Mouse (Mus musculus) frontal cortex, adult 2 months (tissue): ENCODE measurements around the gene Mamld1. TPM values are rescaled to one million over a fixed set of nuclear protein-coding genes. Genes with fewer than 3 reads are reported as not detected.

Experiments used
- DNase-seq, 2 experiments: peaks; one replicate each; pipeline ENCODE4 v3.0.0; 2022; ENCODE audit warnings: low spot score in 1 of 2; ENCODE audit errors: extremely low spot score in 1 of 2
- polyA plus RNA-seq: library from polyadenylated mRNA; depleted of rRNA; stranded (reverse); fragments of >200 nt; gene quantifications from 2 replicates; pipeline ENCODE4 v1.2.3, GENCODE M21; 2012; rRNA removed

Gene Mamld1
- 16.0 and 17.8 TPM in 2 replicates for polyA plus RNA-seq

GRCm38 (mm10) chrX:71049864-71050576 is at the start of gene Mamld1:
Gene Mamld1 (plus strand): TSS chrX:71050256.
- DNase-seq = peak; percentile 63 to 83

GRCm38 (mm10) chrX:71024718-71025117 is 25.3 kb upstream of the Mamld1 start:
- DNase-seq = no peak

- DNase-seq = no peak
Measured at GRCm38 (mm10) chrX:71028007-71028406, 22.0 kb upstream of the Mamld1 start.

GRCm38 (mm10) chrX:71028976-71029375 is 21.1 kb upstream of the Mamld1 start:
- DNase-seq = peak in 1 of 2 experiments; percentile 6

GRCm38 (mm10) chrX:71050677-71051311 is 738 bp downstream of the Mamld1 start:
- peak in 1 of 2 experiments; percentile 16 for DNase-seq

- DNase-seq = peak in 1 of 2 experiments; percentile 27
Measured at GRCm38 (mm10) chrX:71051361-71052114, 1.5 kb downstream of the Mamld1 start.

- DNase-seq = peak; percentile 44 to 86
Measured at GRCm38 (mm10) chrX:71052115-71052478, 2.0 kb downstream of the Mamld1 start.

GRCm38 (mm10) chrX:71052481-71053216 is 2.6 kb downstream of the Mamld1 start:
- DNase-seq = peak in 1 of 2 experiments; percentile 6

- no peak for DNase-seq
Measured at GRCm38 (mm10) chrX:71053246-71053645, 3.2 kb downstream of the Mamld1 start.

- no peak for DNase-seq
Measured at GRCm38 (mm10) chrX:71056968-71057367, 6.9 kb downstream of the Mamld1 start.

- no peak for DNase-seq
Measured at GRCm38 (mm10) chrX:71085092-71085807, 35.2 kb downstream of the Mamld1 start.

- DNase-seq = no peak
Measured at GRCm38 (mm10) chrX:71087370-71088079, 37.5 kb downstream of the Mamld1 start.

GRCm38 (mm10) chrX:71088080-71088414 is 38.0 kb downstream of the Mamld1 start:
- DNase-seq = no peak

GRCm38 (mm10) chrX:71105820-71106219 is 55.8 kb downstream of the Mamld1 start:
- DNase-seq = no peak

GRCm38 (mm10) chrX:71106392-71106791 is 56.3 kb downstream of the Mamld1 start:
- DNase-seq = peak; percentile 35 to 67

GRCm38 (mm10) chrX:71108056-71108735 is 58.1 kb downstream of the Mamld1 start:
- DNase-seq = no peak

GRCm38 (mm10) chrX:71110333-71110732 is 60.3 kb downstream of the Mamld1 start:
- DNase-seq = peak in 1 of 2 experiments; percentile 12

GRCm38 (mm10) chrX:71122359-71123293 is 72.6 kb downstream of the Mamld1 start:
- no peak for DNase-seq
